Mouse (Mus musculus) ES-E14 (cell line): Measurements from ENCODE around the gene Anxa9.

Experiments used
- CHD2 ChIP-seq: IDR thresholded peaks from 2 replicates; pipeline ENCODE4 v1.6.1; 2014; ENCODE audit warnings: mild to moderate bottlenecking, low read depth, low read length, inconsistent platforms
- HCFC1 ChIP-seq: IDR thresholded peaks from 2 replicates; pipeline ENCODE4 v1.6.1; 2012; ENCODE audit warnings: low read length, inconsistent platforms, borderline replicate concordance; ENCODE audit not compliant: insufficient read depth
- MAFK ChIP-seq: IDR thresholded peaks from 2 replicates; pipeline ENCODE4 v1.6.1; 2014; ENCODE audit warnings: mild to moderate bottlenecking, low read depth, low read length, inconsistent platforms; ENCODE audit not compliant: insufficient read depth
- ZC3H11A ChIP-seq: IDR thresholded peaks from 2 replicates; pipeline ENCODE4 v1.6.1; 2012; ENCODE audit warnings: low read depth, mild to moderate bottlenecking, inconsistent platforms, low read length, borderline replicate concordance

DNA sequence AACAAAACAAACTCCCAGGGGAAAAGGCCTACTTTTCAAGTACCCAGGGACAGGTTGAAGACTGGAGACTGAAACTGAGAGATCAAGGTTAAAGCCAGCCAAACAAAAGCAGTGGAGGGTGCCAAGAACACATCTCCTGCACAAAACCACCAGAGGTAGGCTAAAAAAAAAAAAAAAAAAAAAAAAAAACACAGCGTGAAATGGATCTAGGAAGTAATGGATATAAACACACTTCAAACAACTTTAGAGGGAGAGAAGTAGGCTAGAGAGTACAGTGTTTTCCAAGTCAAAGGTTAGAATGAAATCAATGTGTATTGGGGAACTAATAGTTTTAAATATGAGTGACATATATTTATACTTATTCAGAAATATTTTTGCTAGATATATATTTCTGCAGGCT lies 24.6 kb upstream of the Anxa9 start:
- no peak for TF ChIP-seq ZC3H11A
- TF ChIP-seq CHD2 = no peak
- no peak for TF ChIP-seq MAFK
- no peak for TF ChIP-seq HCFC1
